Mouse (Mus musculus): ENCODE measurements around the gene Pak2.

DNA sequence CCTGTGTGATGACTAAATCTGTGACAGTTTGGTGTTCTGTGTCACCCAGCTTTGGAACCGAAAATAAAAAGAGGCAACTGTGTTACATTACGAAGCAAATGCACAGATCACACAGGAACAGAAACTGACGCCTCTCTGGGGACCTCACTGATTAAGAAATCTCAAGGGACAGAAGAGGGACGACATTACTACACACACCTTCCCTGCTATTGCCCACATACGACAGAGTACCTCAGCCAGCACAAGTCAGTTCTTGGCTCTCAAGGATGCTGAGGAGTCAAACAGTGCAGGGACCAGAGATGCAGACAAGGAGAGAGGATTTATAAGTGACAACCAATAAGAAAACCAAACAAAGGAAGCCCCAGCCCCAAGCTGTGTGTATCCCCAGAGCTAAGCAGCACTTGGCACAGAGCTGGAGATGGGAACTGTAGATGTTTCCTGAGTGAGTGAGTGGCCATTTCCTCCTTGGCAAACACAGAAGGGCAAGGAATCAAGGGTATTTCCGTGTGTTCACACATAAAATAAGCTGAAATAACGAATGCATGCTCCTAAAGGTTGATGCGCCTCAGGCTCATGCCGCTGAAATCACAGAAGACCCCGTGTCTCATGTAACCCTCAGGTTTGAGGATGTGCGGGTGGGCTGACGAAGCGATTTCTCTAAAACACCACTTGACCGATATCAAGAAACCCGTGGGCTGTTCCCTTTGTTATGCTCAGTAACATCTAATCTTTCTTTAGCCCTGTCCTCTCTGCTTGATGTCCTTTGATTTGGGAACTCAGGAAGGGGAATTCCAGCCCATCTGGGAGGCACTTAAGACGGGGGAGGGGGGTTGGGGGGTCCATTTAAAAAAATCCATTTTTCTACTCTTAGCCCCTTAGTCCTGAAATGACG is 45.5 kb upstream of the Pak2 start:
- no peak for TF ChIP-seq CTCF (IDR thresholded peaks at IDR 0.05; ENCODE audit: control insufficient read depth, insufficient read depth, insufficient replicate concordance, low read depth, low read length)
- TF ChIP-seq POLR2A (IDR thresholded peaks at IDR 0.05; ENCODE audit: control insufficient read depth, low read depth, low read length): no peak
